Mouse (Mus musculus) MEL (cell line): ENCODE data around the gene Ppp6r3. TPM values are rescaled to one million over a fixed set of nuclear protein-coding genes. Genes with fewer than 3 reads are reported as not detected.

Source experiments
- DNase-seq: peaks from one replicate; pipeline ENCODE4 v3.0.0; 2011; ENCODE audit warnings: low read depth, low spot score
- H3K27ac ChIP-seq: 2 replicates; pipeline ENCODE4 v1.5.1; 2012; ENCODE audit warnings: low read depth, mild to moderate bottlenecking, control low read depth, low read length, moderate library complexity; ENCODE audit not compliant: control insufficient read depth
- H3K27me3 ChIP-seq, 2 experiments: fragments of 150-350 bp in 1 of 2; sonication (generic) in 1 of 2; 2 replicates each; pipeline ENCODE4 v1.6.1; 2012; ENCODE audit warnings: low read length in 2 of 2, mild to moderate bottlenecking in 2 of 2, improper control_type of control experiment in 1 of 2, moderate library complexity in 1 of 2; ENCODE audit not compliant: insufficient read depth in 2 of 2, control insufficient read depth in 1 of 2
- H3K36me3 ChIP-seq, 2 experiments: 2 replicates each; pipeline ENCODE4 v1.6.1; 2012 to 2014; ENCODE audit warnings: low read length in 2 of 2, improper control_type of control experiment in 1 of 2, inconsistent platforms in 1 of 2, mild to moderate bottlenecking in 1 of 2; ENCODE audit not compliant: insufficient read depth in 2 of 2, control insufficient read depth in 1 of 2
- H3K4me1 ChIP-seq, 2 experiments: fragments of 150-350 bp in 1 of 2; sonication (generic) in 1 of 2; 2 replicates each; pipeline ENCODE4 v1.6.1; 2012; ENCODE audit warnings: low read length in 2 of 2, improper control_type of control experiment in 1 of 2, mild to moderate bottlenecking in 1 of 2; ENCODE audit not compliant: insufficient read depth in 2 of 2, control insufficient read depth in 1 of 2
- H3K4me3 ChIP-seq, 2 experiments: fragments of 150-350 bp in 1 of 2; sonication (generic) in 1 of 2; 2 replicates each; pipeline ENCODE4 v1.5.1; 2012; ENCODE audit warnings: low read depth in 2 of 2, low read length in 2 of 2, mild to moderate bottlenecking in 2 of 2, moderate library complexity in 2 of 2, control low read depth in 1 of 2, improper control_type of control experiment in 1 of 2; ENCODE audit not compliant: control insufficient read depth in 1 of 2, insufficient read depth in 1 of 2
- H3K79me2 ChIP-seq: 2 replicates; pipeline ENCODE4 v1.6.1; 2012; ENCODE audit warnings: mild to moderate bottlenecking, low read length, moderate library complexity; ENCODE audit not compliant: control insufficient read depth, poor library complexity, insufficient read depth
- H3K9ac ChIP-seq: 2 replicates; pipeline ENCODE4 v1.6.1; 2012; ENCODE audit warnings: low read depth, mild to moderate bottlenecking, control low read depth, low read length, moderate library complexity; ENCODE audit not compliant: control insufficient read depth, poor library complexity, severe bottlenecking
- H3K9me3 ChIP-seq: fragments of 150-350 bp; sonication (generic); replicated peaks from 2 replicates; pipeline ENCODE4 v1.6.1; 2012; ENCODE audit warnings: mild to moderate bottlenecking, low read length, improper control_type of control experiment, moderate library complexity; ENCODE audit not compliant: insufficient read depth
- BHLHE40 ChIP-seq: IDR thresholded peaks from 2 replicates; pipeline ENCODE4 v1.6.1; 2012; ENCODE audit warnings: low read depth, mild to moderate bottlenecking, inconsistent platforms, low read length, improper control_type of control experiment, borderline replicate concordance
- CHD2 ChIP-seq: IDR thresholded peaks from 2 replicates; pipeline ENCODE4 v1.6.1; 2011; ENCODE audit warnings: low read length, improper control_type of control experiment
- CTCF ChIP-seq, 3 experiments: IDR thresholded peaks in 2 of 3; conservative IDR thresholded peaks in 1 of 3; 2 replicates each; pipeline ENCODE4 v1.5.1; 2011 to 2012; ENCODE audit warnings: low read length in 3 of 3, low read depth in 2 of 3, mild to moderate bottlenecking in 2 of 3, improper control_type of control experiment in 1 of 3, inconsistent platforms in 1 of 3, mixed read lengths in 1 of 3, moderate library complexity in 1 of 3; ENCODE audit not compliant: control insufficient read depth in 1 of 3, insufficient read depth in 1 of 3, poor library complexity in 1 of 3, severe bottlenecking in 1 of 3
- E2F4 ChIP-seq: IDR thresholded peaks from 2 replicates; pipeline ENCODE4 v1.6.1; 2011; ENCODE audit warnings: low read depth, low read length, improper control_type of control experiment, borderline replicate concordance
- ELF1 ChIP-seq: IDR thresholded peaks from 2 replicates; pipeline ENCODE4 v1.6.1; 2014; ENCODE audit warnings: low read depth, mild to moderate bottlenecking, inconsistent platforms, low read length, improper control_type of control experiment, moderate library complexity
- EP300 ChIP-seq, 2 experiments: IDR thresholded peaks; 2 replicates each; pipeline ENCODE4 v1.6.1; 2011; ENCODE audit warnings: improper control_type of control experiment in 2 of 2, low read length in 2 of 2, low read depth in 1 of 2, mild to moderate bottlenecking in 1 of 2
- ETS1 ChIP-seq: IDR thresholded peaks from 2 replicates; pipeline ENCODE4 v1.6.1; 2012; ENCODE audit warnings: low read depth, mild to moderate bottlenecking, inconsistent platforms, low read length, improper control_type of control experiment, moderate library complexity
- HCFC1 ChIP-seq: IDR thresholded peaks from 2 replicates; pipeline ENCODE4 v1.6.1; 2012; ENCODE audit warnings: low read depth, mild to moderate bottlenecking, inconsistent platforms, low read length, improper control_type of control experiment, moderate library complexity
- JUND ChIP-seq: IDR thresholded peaks from 2 replicates; pipeline ENCODE4 v1.6.1; 2011; ENCODE audit warnings: low read depth, mild to moderate bottlenecking, improper control_type of control experiment, low read length
- KAT2A ChIP-seq: conservative IDR thresholded peaks from 2 replicates; pipeline ENCODE4 v1.6.1; 2012; ENCODE audit warnings: low read depth, low read length, improper control_type of control experiment, inconsistent platforms
- MAFK ChIP-seq: IDR thresholded peaks from 2 replicates; pipeline ENCODE4 v1.6.1; 2011; ENCODE audit warnings: low read depth, mild to moderate bottlenecking, low read length, improper control_type of control experiment, borderline replicate concordance
- MAX ChIP-seq: IDR thresholded peaks from 2 replicates; pipeline ENCODE4 v1.6.1; 2011; ENCODE audit warnings: low read length, improper control_type of control experiment
- MXI1 ChIP-seq: IDR thresholded peaks from 2 replicates; pipeline ENCODE4 v1.6.1; 2011; ENCODE audit warnings: mild to moderate bottlenecking, low read depth, low read length, improper control_type of control experiment
- MYB ChIP-seq: IDR thresholded peaks from 2 replicates; pipeline ENCODE4 v1.6.1; 2011; ENCODE audit warnings: mild to moderate bottlenecking, low read depth, low read length, improper control_type of control experiment
- NELFE ChIP-seq: IDR thresholded peaks from 2 replicates; pipeline ENCODE4 v1.6.1; 2011; ENCODE audit warnings: low read depth, low read length, improper control_type of control experiment
- NRF1 ChIP-seq: IDR thresholded peaks from 2 replicates; pipeline ENCODE4 v1.6.1; 2014; ENCODE audit warnings: low read depth, mild to moderate bottlenecking, inconsistent platforms, low read length, improper control_type of control experiment, moderate library complexity; ENCODE audit not compliant: poor library complexity, insufficient read depth, severe bottlenecking
- POLR2A ChIP-seq, 2 experiments: IDR thresholded peaks; 2 replicates each; pipeline ENCODE4 v1.6.1; 2011 to 2012; ENCODE audit warnings: low read length in 2 of 2, mild to moderate bottlenecking in 2 of 2, control low read depth in 1 of 2, improper control_type of control experiment in 1 of 2, low read depth in 1 of 2, moderate library complexity in 1 of 2; ENCODE audit not compliant: control insufficient read depth in 1 of 2, insufficient read depth in 1 of 2, poor library complexity in 1 of 2
- POLR2AphosphoS2 ChIP-seq: IDR thresholded peaks from 2 replicates; pipeline ENCODE4 v1.6.1; 2011; ENCODE audit warnings: low read length, improper control_type of control experiment
- POLR2AphosphoS5 ChIP-seq: IDR thresholded peaks from 2 replicates; pipeline ENCODE4 v1.6.1; 2012; ENCODE audit warnings: low read depth, borderline replicate concordance, mild to moderate bottlenecking, inconsistent platforms, low read length, moderate library complexity, mixed read lengths
- RAD21 ChIP-seq: IDR thresholded peaks from 2 replicates; pipeline ENCODE4 v1.6.1; 2011; ENCODE audit warnings: mild to moderate bottlenecking, low read depth, low read length, improper control_type of control experiment
- RCOR1 ChIP-seq: IDR thresholded peaks from 2 replicates; pipeline ENCODE4 v1.6.1; 2012; ENCODE audit warnings: low read depth, mild to moderate bottlenecking, inconsistent platforms, low read length, improper control_type of control experiment
- TAL1 ChIP-seq: IDR thresholded peaks from 2 replicates; pipeline ENCODE4 v1.6.1; 2012; ENCODE audit warnings: mild to moderate bottlenecking, inconsistent platforms, low read length, moderate library complexity, mixed read lengths
- TBP ChIP-seq: IDR thresholded peaks from 2 replicates; pipeline ENCODE4 v1.8.0; 2011; ENCODE audit warnings: low read depth, low read length, improper control_type of control experiment
- UBTF ChIP-seq: IDR thresholded peaks from 2 replicates; pipeline ENCODE4 v1.6.1; 2012; ENCODE audit warnings: low read depth, mild to moderate bottlenecking, inconsistent platforms, low read length, improper control_type of control experiment, moderate library complexity, borderline replicate concordance; ENCODE audit not compliant: insufficient read depth
- USF2 ChIP-seq, 2 experiments: IDR thresholded peaks; 2 replicates each; pipeline ENCODE4 v1.6.1; 2011 to 2012; ENCODE audit warnings: improper control_type of control experiment in 2 of 2, low read length in 2 of 2, borderline replicate concordance in 1 of 2, inconsistent platforms in 1 of 2, low read depth in 1 of 2, mild to moderate bottlenecking in 1 of 2; ENCODE audit not compliant: insufficient read depth in 1 of 2
- ZC3H11A ChIP-seq: IDR thresholded peaks from 2 replicates; pipeline ENCODE4 v1.6.1; 2012; ENCODE audit warnings: low read depth, mild to moderate bottlenecking, inconsistent platforms, low read length, improper control_type of control experiment
- ZKSCAN1 ChIP-seq: IDR thresholded peaks from 2 replicates; pipeline ENCODE4 v1.6.1; 2012; ENCODE audit warnings: low read depth, mild to moderate bottlenecking, inconsistent platforms, low read length, improper control_type of control experiment, moderate library complexity
- ZMIZ1 ChIP-seq: IDR thresholded peaks from 2 replicates; pipeline ENCODE4 v1.6.1; 2012; ENCODE audit warnings: low read depth, mild to moderate bottlenecking, inconsistent platforms, low read length, improper control_type of control experiment, moderate library complexity
- polyA plus RNA-seq, 2 experiments: library from polyadenylated mRNA; stranded (reverse) in 1 of 2; unstranded in 1 of 2; fragments of >175 nt in 1 of 2; fragments of >200 nt in 1 of 2; gene quantifications; 2 replicates each; pipeline versions ENCODE4 v1.2.1 to v1.2.4; 2012; ENCODE audit warnings: low replicate concordance in 2 of 2, low read depth in 1 of 2; ENCODE audit not compliant: insufficient read length in 2 of 2, insufficient read depth in 1 of 2, missing spikeins in 1 of 2
- total RNA-seq: library from RNA; depleted of rRNA; stranded (reverse); fragments of 300-350 nt; gene quantifications from 2 replicates; pipeline ENCODE4 v1.2.3, GENCODE M21; 2012

Gene Ppp6r3
- total and polyA plus RNA-seq, 3 experiments = 49.4 to 135 (median 70.0) TPM

- TF ChIP-seq TAL1 (no peak), CHD2 (no peak), UBTF (no peak), JUND (no peak), E2F4 (no peak), USF2 (IDR thresholded peaks at IDR 0.05; ENCODE audit: borderline replicate concordance in 1 of 2, insufficient read depth in 1 of 2, low read depth in 1 of 2, low read length in 2 of 2) (no peak), NELFE (no peak), MXI1 (no peak), ZMIZ1 (no peak), ELF1 (no peak), MAX (peak; percentile 53; the same call in 1 of the 2 replicates), RCOR1 (no peak), POLR2AphosphoS2 (no peak), KAT2A (no peak), ZKSCAN1 (no peak)
Observed at GRCm38 (mm10) chr19:3436840-3437239, 138.7 kb downstream of the Ppp6r3 start (continued).

DNA sequence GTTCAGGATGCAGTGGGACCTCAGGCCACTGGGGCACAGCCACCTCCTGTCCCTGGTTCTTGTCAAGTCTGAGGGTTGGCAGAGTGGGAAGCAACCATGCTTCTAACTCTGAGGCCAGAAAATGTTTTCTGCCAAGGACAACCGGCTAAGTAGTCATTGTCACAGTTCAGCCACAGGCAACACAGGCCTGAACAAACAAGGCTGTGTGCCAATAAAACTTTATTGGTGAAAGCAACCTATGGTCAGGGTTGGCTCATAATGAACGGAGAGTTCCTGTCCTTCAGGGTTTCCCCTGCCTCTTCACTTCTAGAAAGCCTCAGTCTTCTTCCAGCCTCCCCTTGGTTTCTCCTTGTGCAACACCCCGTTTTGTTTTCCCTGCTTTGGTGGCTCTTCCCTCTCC, 139.7 kb downstream of the Ppp6r3 start:
- Histone ChIP-seq H3K9ac (no peak overlapping the region), H3K79me2 (no peaks in the 10 kb centered on the region), H3K4me3 (no peak overlapping the region), H3K27ac (no peak overlapping the region), H3K27me3 (peaks cover 0 to 2% of the 10 kb centered on the region in 2 experiments; a peak in 1 of 4 replicates)
- no peak for TF ChIP-seq ZC3H11A
- TF ChIP-seq NELFE = no peak
- TF ChIP-seq, all 39 proteins: peak for 0
- Histone ChIP-seq H3K4me1 (no peaks in the 10 kb centered on the region), H3K9me3 (no peaks in the 10 kb centered on the region), H3K36me3 (no peaks in the 10 kb centered on the region)
- no peak for DNase-seq

DNA sequence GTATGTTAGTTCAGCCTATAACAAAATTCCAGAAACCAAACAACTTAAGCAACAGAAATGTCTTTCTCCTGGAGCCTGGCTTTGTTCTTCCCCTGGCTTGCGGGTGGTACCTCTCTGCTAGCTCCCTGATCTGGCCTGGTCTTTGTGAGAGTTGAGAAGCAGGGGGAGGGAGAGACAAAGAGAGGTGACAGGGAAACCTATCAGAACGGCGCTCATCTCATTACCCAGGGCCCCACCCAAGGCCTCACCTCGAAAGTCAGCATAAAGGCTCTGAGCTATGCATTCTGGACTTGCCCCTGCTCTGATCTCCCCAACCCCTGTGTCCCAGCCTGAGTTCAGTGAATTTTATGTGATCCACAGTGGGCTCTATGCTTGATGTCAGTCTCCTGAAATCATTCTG, 140.9 kb downstream of the Ppp6r3 start:
- Histone ChIP-seq H3K4me1 (no peaks in the 10 kb centered on the region), H3K27ac (no peak overlapping the region), H3K27me3 (no peaks in the 10 kb centered on the region), H3K36me3 (no peaks in the 10 kb centered on the region), H3K4me3 (no peak overlapping the region), H3K9me3 (no peaks in the 10 kb centered on the region), H3K9ac (no peak overlapping the region), H3K79me2 (no peaks in the 10 kb centered on the region)
- no peak for DNase-seq
- TF ChIP-seq KAT2A (no peak), ETS1 (no peak), RAD21 (no peak), ZKSCAN1 (no peak), POLR2A (IDR thresholded peaks at IDR 0.05; ENCODE audit: control insufficient read depth in 1 of 2, insufficient read depth in 1 of 2, low read depth in 1 of 2, low read length in 2 of 2, poor library complexity in 1 of 2) (no peak), BHLHE40 (no peak), CTCF (IDR thresholded peaks at IDR 0.05 in 2 of 3, conservative IDR thresholded peaks at IDR 0.05 in 1 of 3; ENCODE audit: control insufficient read depth in 1 of 3, insufficient read depth in 1 of 3, low read depth in 2 of 3, low read length in 3 of 3, poor library complexity in 1 of 3, severe bottlenecking in 1 of 3) (no peak), MYB (no peak), CHD2 (no peak), TBP (no peak), MAFK (no peak), POLR2AphosphoS5 (no peak), NRF1 (no peak), JUND (no peak), EP300 (IDR thresholded peaks at IDR 0.05; ENCODE audit: low read depth in 1 of 2, low read length in 2 of 2) (no peak), HCFC1 (no peak), MXI1 (no peak)
